Mouse (Mus musculus) ES-E14 (cell line): ENCODE results near the gene Lsg1. TPM values are rescaled to one million over a fixed set of nuclear protein-coding genes. Genes with fewer than 3 reads are reported as not detected.

Experiments
- DNase-seq: peaks from one replicate; pipeline ENCODE4 v3.0.0-alpha.2; 2013; ENCODE audit warnings: low read depth, low spot score
- H3K27ac ChIP-seq: 2 replicates; pipeline ENCODE4 v1.5.1; 2012; ENCODE audit warnings: low read depth, mild to moderate bottlenecking, low read length, moderate library complexity, mixed read lengths; ENCODE audit not compliant: poor library complexity, insufficient read depth, severe bottlenecking
- H3K36me3 ChIP-seq: 2 replicates; pipeline ENCODE4 v1.6.1; 2012; ENCODE audit warnings: mild to moderate bottlenecking, low read length, moderate library complexity, mixed read lengths; ENCODE audit not compliant: control insufficient read depth, poor library complexity, insufficient read depth, severe bottlenecking
- H3K4me1 ChIP-seq, 2 experiments: fragments of 150-350 bp in 1 of 2; sonication (generic) in 1 of 2; 2 replicates each; pipeline ENCODE4 v1.6.1; 2012; ENCODE audit warnings: low read length in 2 of 2, mild to moderate bottlenecking in 1 of 2, mixed read lengths in 1 of 2; ENCODE audit not compliant: control insufficient read depth in 2 of 2, insufficient read depth in 2 of 2, poor library complexity in 1 of 2
- H3K4me3 ChIP-seq, 2 experiments: fragments of 150-350 bp in 1 of 2; sonication (generic) in 1 of 2; 2 replicates each; pipeline ENCODE4 v1.5.1; 2012; ENCODE audit warnings: low read length in 2 of 2, low read depth in 1 of 2, mild to moderate bottlenecking in 1 of 2, mixed read lengths in 1 of 2; ENCODE audit not compliant: insufficient read depth in 1 of 2, poor library complexity in 1 of 2, severe bottlenecking in 1 of 2
- H3K9ac ChIP-seq: 2 replicates; pipeline ENCODE4 v1.6.1; 2012; ENCODE audit warnings: low read depth, mild to moderate bottlenecking, low read length, mixed read lengths; ENCODE audit not compliant: poor library complexity, insufficient read depth, severe bottlenecking
- H3K9me3 ChIP-seq: fragments of 150-350 bp; sonication (generic); 2 replicates; pipeline ENCODE4 v1.6.1; 2012; ENCODE audit warnings: low read depth, mild to moderate bottlenecking, low read length; ENCODE audit not compliant: control insufficient read depth, insufficient read depth
- CHD2 ChIP-seq: IDR thresholded peaks from 2 replicates; pipeline ENCODE4 v1.6.1; 2014; ENCODE audit warnings: mild to moderate bottlenecking, low read depth, low read length, inconsistent platforms
- HCFC1 ChIP-seq: IDR thresholded peaks from 2 replicates; pipeline ENCODE4 v1.6.1; 2012; ENCODE audit warnings: low read length, inconsistent platforms, borderline replicate concordance; ENCODE audit not compliant: insufficient read depth
- MAFK ChIP-seq: IDR thresholded peaks from 2 replicates; pipeline ENCODE4 v1.6.1; 2014; ENCODE audit warnings: mild to moderate bottlenecking, low read depth, low read length, inconsistent platforms; ENCODE audit not compliant: insufficient read depth
- ZC3H11A ChIP-seq: IDR thresholded peaks from 2 replicates; pipeline ENCODE4 v1.6.1; 2012; ENCODE audit warnings: low read depth, mild to moderate bottlenecking, inconsistent platforms, low read length, borderline replicate concordance
- ZNF384 ChIP-seq: IDR thresholded peaks from 2 replicates; pipeline ENCODE4 v1.6.1; 2012; ENCODE audit warnings: low read depth, low read length, inconsistent platforms
- in situ Hi-C, 2 experiments: fragments of 600-800 bp; cut with MboI; formaldehyde crosslinking; loops; one replicate each; pipeline ENCODE4 v1.15.1; 2025; ENCODE audit warnings: low sequenced_read_pairs in 2 of 2, inconsistent platforms in 1 of 2; ENCODE audit not compliant: unreplicated experiment in 2 of 2
- total RNA-seq: library from RNA; depleted of rRNA; stranded (reverse); fragments of 300-350 nt; gene quantifications from 2 replicates; pipeline ENCODE4 v1.2.3, GENCODE M21; 2012

Gene Lsg1
- total RNA-seq, 1 experiment, result 87.2 TPM

DNA sequence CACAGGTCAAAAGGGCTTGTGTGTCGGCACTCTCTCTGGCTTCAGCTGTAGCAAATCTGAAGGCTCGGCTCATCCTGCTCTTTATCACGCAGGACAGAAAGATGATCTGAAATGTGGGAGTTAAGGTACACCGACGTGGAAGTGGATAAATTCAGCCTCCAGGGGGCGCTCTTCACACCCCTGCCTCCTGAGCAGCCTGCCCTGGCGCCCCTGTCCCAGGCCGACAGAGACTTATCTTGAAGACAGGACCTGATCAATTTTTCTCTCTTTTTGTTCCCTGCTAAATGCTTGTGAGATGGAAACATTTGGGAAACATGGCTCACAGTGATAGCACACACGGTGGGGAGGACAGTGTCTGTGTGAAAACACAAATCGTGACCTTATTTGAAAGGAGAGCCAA is 48.0 kb downstream of the Lsg1 start:
- H3K9me3 ChIP-seq, result no peaks in the 10 kb centered on the region
- peaks cover 0 to 11% of the 10 kb centered on the region in 2 experiments; a peak in 2 of 4 replicates for H3K4me1 ChIP-seq
- TF ChIP-seq ZC3H11A (no peak), MAFK (no peak), CHD2 (no peak), ZNF384 (no peak), HCFC1 (no peak)
- no peak overlapping the region for H3K9ac ChIP-seq
- DNase-seq, result no peak
- H3K4me3 ChIP-seq, result peak overlapping the region in 1 of 2 experiments; percentile 23; a peak in 1 of 4 replicates
- no peak overlapping the region for H3K27ac ChIP-seq
- in situ Hi-C loops, result no loop called here
- no peaks in the 10 kb centered on the region for H3K36me3 ChIP-seq

DNA sequence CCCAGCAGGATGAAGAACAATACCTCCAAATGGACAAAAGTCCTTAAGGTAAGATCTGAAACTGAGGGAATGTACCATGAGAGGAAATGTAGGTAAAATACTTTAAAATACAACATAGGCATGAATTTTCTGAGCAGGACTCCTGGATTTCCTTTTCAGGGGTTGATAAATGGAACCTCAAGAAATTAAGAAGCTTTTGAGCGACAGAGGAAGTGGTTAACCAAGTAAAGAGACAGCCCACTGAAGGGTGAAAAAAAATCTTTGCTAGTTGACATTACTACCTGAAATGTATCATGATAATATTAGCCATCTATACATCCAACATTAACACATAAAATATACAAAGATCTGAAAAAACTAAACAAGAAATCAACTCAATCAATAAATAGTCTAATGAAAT is 52.3 kb downstream of the Lsg1 start:
- Histone ChIP-seq H3K4me3 (no peak overlapping the region), H3K4me1 (peaks cover 0 to 6% of the 10 kb centered on the region in 2 experiments; a peak in 2 of 4 replicates), H3K36me3 (no peaks in the 10 kb centered on the region), H3K9me3 (no peaks in the 10 kb centered on the region), H3K27ac (no peak overlapping the region), H3K9ac (no peak overlapping the region)
- no peak for DNase-seq
- TF ChIP-seq HCFC1 (no peak), MAFK (no peak)
- in situ Hi-C loops, result no loop called here

DNA sequence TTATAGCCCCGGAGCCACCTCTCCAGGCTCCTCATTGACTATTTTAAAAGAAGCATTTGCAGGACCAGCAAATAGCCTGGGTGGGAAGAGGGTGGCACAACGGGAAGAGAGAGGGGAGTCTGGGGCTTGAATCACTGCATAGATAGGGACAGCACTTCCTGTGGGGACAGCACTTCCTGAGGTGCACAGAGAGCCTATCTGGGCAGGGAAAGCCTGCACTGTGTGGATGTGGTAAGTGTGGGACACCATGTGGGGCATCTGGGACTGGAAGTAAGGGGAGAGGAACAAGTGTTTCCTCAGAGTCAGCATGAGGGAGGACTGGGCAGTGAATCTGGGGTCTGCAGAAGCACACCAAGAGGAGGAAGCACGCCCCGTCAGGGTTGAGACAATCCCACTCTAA is 53.8 kb downstream of the Lsg1 start:
- no peaks in the 10 kb centered on the region for H3K9me3 ChIP-seq
- H3K36me3 ChIP-seq, result no peaks in the 10 kb centered on the region
- H3K9ac ChIP-seq, result no peak overlapping the region
- H3K4me3 ChIP-seq, result no peak overlapping the region
- H3K27ac ChIP-seq, result no peak overlapping the region
- no peak for DNase-seq
- H3K4me1 ChIP-seq, result peaks cover 0 to 3% of the 10 kb centered on the region in 2 experiments; a peak in 2 of 4 replicates
- in situ Hi-C loops, result no loop called here
- TF ChIP-seq MAFK (no peak), ZC3H11A (no peak), ZNF384 (no peak), HCFC1 (no peak), CHD2 (no peak)

DNA sequence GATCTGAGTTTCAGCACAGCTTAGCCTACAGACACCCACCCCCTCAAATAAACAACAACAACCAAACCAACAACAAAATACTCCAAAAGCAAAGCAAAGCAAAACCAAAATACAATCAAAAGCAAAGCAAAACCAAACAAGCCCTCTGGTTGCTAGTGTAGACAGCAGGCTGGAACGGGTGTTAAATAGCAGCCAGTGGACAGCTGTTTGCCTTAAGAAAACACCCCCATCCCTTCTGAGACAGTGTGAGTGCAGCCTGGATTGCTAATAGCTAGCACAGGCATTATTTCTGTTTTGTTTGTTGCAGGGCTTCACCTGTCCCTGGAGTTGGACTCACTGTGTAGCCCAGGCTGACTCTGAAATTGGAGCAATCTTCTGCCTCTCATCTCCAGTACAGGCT is 54.5 kb downstream of the Lsg1 start:
- Histone ChIP-seq H3K4me1 (peaks cover 0 to 3% of the 10 kb centered on the region in 2 experiments; a peak in 2 of 4 replicates), H3K9me3 (no peaks in the 10 kb centered on the region), H3K9ac (no peak overlapping the region), H3K36me3 (no peaks in the 10 kb centered on the region), H3K27ac (no peak overlapping the region), H3K4me3 (no peak overlapping the region)
- TF ChIP-seq HCFC1, result no peak
- TF ChIP-seq ZNF384, result no peak
- no peak for TF ChIP-seq MAFK
- TF ChIP-seq CHD2, result no peak
- TF ChIP-seq ZC3H11A, result no peak
- in situ Hi-C loops, result no loop called here
- no peak for DNase-seq

DNA sequence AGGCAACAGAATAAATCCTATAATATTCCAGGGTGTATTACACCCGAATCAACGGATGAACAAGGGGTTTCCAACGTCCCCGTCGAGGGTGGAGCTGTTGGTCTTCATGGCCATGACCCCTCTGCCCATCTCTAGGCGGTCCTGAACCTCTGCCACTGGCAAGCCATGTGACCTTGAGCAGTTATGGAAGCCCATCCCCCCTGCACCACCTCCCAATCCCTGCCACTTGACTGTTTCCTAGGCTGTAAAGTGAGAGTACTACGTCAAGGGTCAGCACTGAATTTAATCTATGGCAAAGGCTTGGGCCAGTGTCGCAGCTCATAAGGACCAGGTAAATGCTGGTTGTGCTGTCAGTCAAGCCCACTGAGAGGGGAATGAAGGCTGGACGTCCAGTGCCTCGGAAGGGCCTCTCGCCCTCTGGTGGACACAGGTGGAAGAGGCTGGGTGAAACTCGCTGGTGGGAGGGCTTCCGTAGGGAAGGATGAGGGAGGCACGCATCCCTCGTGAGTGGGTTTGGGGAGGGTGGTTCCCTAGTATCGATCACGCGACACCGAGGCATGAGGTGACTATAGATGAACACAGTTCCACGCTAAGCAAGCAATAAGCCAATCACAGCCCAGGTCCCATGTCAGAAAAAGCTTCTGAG is 55.5 kb downstream of the Lsg1 start:
- no peaks in the 10 kb centered on the region for H3K9me3 ChIP-seq
- in situ Hi-C loops, result no loop called here
- H3K4me3 ChIP-seq, result no peak overlapping the region
- no peaks in the 10 kb centered on the region for H3K36me3 ChIP-seq
- peaks cover 0 to 3% of the 10 kb centered on the region in 2 experiments; a peak in 2 of 4 replicates for H3K4me1 ChIP-seq
- H3K27ac ChIP-seq, result no peak overlapping the region
- DNase-seq, result no peak
- H3K9ac ChIP-seq, result no peak overlapping the region
- TF ChIP-seq ZC3H11A (0 out of 2 replicates have a peak, but pooled peaks have one; percentile 8), HCFC1 (no peak)
